Mouse (Mus musculus): ENCODE data around the gene Gm21698. TPM values are rescaled to one million over a fixed set of nuclear protein-coding genes. Genes with fewer than 3 reads are reported as not detected.
A peak's percentile ranks its signal among the peaks of the same experiment; 100 is the strongest.
"Not testable (repeated sequence)": the region's sequence is repeated elsewhere in the genome, so short reads cannot be mapped to it uniquely, and the experiment has no call there.

Gm21698 gene
- polyA plus RNA-seq (2015; fragmentation: Nextera tagmentation; extraction: Ambion mirVana): not detected in 2 replicates

- not testable (repeated sequence) for H3K36me3 ChIP-seq (replicated peaks; ENCODE audit: insufficient read depth, low read length); H3K4me3 ChIP-seq (ENCODE audit: low read depth, low read length); H3K27ac ChIP-seq (ENCODE audit: low read depth); ATAC-seq; DNase-seq; H3K9me3 ChIP-seq (ENCODE audit: low read length); H3K27me3 ChIP-seq (ENCODE audit: insufficient read depth, low read length); H3K4me1 ChIP-seq (ENCODE audit: insufficient read depth); H3K9ac ChIP-seq (replicated peaks); H3K4me2 ChIP-seq (ENCODE audit: low read depth, low read length)
- WGBS (ENCODE audit: insufficient replicate concordance): no CpG with 5 or more reads among the region's 3 CpGs
Observed at GRCm38 (mm10) chr5:25988550-25988949, at the start of gene Gm21698. Gene Gm21698, minus strand, starts transcription at chr5:25988650.

GRCm38 (mm10) chr5:26022816-26023215, 34.4 kb upstream of the Gm21698 start, which contains the start of gene Gm5862:
Gene Gm5862, minus strand, starts transcription at chr5:26022916.
- H3K4me1 ChIP-seq (ENCODE audit: insufficient read depth); H3K27me3 ChIP-seq (ENCODE audit: insufficient read depth, low read length); H3K4me3 ChIP-seq (ENCODE audit: low read depth, low read length); H3K27ac ChIP-seq (ENCODE audit: low read depth); H3K4me2 ChIP-seq (ENCODE audit: low read depth, low read length); H3K36me3 ChIP-seq (replicated peaks; ENCODE audit: insufficient read depth, low read length); H3K9me3 ChIP-seq (ENCODE audit: low read length); DNase-seq; ATAC-seq; H3K9ac ChIP-seq (replicated peaks): not testable (repeated sequence)
- no CpG with 5 or more reads among the region's 3 CpGs for WGBS (ENCODE audit: insufficient replicate concordance)

- not testable (repeated sequence) for DNase-seq; H3K9me3 ChIP-seq (ENCODE audit: low read length); H3K36me3 ChIP-seq (replicated peaks; ENCODE audit: insufficient read depth, low read length); H3K4me1 ChIP-seq (ENCODE audit: insufficient read depth); ATAC-seq; H3K4me3 ChIP-seq (ENCODE audit: low read depth, low read length); H3K4me2 ChIP-seq (ENCODE audit: low read depth, low read length); H3K27ac ChIP-seq (ENCODE audit: low read depth); H3K9ac ChIP-seq (replicated peaks); H3K27me3 ChIP-seq (ENCODE audit: insufficient read depth, low read length)
- 49% methylated on average over 6 of the region's 7 CpGs for WGBS (ENCODE audit: insufficient replicate concordance)
Observed at GRCm38 (mm10) chr5:26007697-26008096, 19.2 kb upstream of the Gm21698 start.

GRCm38 (mm10) chr5:26006937-26007695, 18.7 kb upstream of the Gm21698 start:
- H3K27me3 ChIP-seq (ENCODE audit: insufficient read depth, low read length); H3K27ac ChIP-seq (ENCODE audit: low read depth); H3K4me3 ChIP-seq (ENCODE audit: low read depth, low read length); H3K4me1 ChIP-seq (ENCODE audit: insufficient read depth); H3K4me2 ChIP-seq (ENCODE audit: low read depth, low read length); H3K36me3 ChIP-seq (replicated peaks; ENCODE audit: insufficient read depth, low read length); H3K9ac ChIP-seq (replicated peaks); ATAC-seq; H3K9me3 ChIP-seq (ENCODE audit: low read length): not testable (repeated sequence)
- DNase-seq: peak; percentile 21
- WGBS (ENCODE audit: insufficient replicate concordance): 18% methylated on average over 43 of the region's 45 CpGs

DNA sequence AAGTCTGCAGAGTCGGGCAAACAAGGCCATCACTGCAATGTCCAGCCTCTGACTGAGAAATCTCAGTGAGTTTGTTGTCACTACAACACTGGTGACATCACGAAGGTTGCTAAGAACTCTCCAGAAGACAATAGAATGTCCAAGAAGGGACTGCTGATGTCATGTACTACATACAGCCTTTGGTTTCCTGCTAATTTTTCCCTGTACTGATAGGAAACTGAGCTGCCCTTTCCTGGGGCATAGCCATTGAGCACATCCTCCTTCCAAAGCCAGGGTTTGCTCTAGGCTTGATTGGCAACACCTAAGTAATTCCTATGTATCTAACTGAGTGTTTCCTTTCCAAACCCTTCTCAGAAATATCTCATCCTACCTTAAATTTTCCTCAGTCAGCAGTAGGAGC, 16.2 kb upstream of the Gm21698 start, which contains the start of gene Gm1979:
Gene Gm1979, minus strand, starts transcription at position 101 of the 400 bp plus-strand sequence.
- DNase-seq; H3K4me2 ChIP-seq (ENCODE audit: low read depth, low read length); H3K36me3 ChIP-seq (replicated peaks; ENCODE audit: insufficient read depth, low read length); H3K27ac ChIP-seq (ENCODE audit: low read depth); ATAC-seq; H3K4me1 ChIP-seq (ENCODE audit: insufficient read depth); H3K9me3 ChIP-seq (ENCODE audit: low read length); H3K9ac ChIP-seq (replicated peaks); H3K27me3 ChIP-seq (ENCODE audit: insufficient read depth, low read length); H3K4me3 ChIP-seq (ENCODE audit: low read depth, low read length): not testable (repeated sequence)
- WGBS (ENCODE audit: insufficient replicate concordance): 89% methylated on average over 1 of the region's 2 CpGs

DNA sequence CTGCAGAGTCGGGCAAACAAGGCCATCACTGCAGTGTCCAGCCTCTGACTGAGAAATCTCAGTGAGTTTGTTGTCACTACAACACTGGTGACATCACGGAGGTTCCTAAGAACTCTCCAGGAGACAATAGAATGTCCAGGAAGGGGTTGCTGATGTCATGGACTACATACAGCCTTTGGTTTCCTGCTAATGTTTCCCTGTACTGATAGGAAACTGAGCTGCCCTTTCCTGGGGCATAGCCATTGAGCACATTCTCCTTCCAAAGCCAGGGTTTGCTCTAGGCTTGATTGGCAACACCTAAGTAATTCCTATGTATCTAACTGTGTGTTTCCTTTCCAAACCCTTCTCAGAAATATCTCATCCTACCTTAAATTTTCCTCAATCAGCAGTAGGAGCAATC, 15.9 kb downstream of the Gm21698 start, which contains the start of gene Gm21680:
Gene Gm21680, minus strand, starts transcription at position 101 of the 400 bp plus-strand sequence.
- H3K4me3 ChIP-seq (ENCODE audit: low read depth, low read length); H3K9ac ChIP-seq (replicated peaks); DNase-seq; H3K27me3 ChIP-seq (ENCODE audit: insufficient read depth, low read length); H3K27ac ChIP-seq (ENCODE audit: low read depth); H3K4me2 ChIP-seq (ENCODE audit: low read depth, low read length); ATAC-seq; H3K36me3 ChIP-seq (replicated peaks; ENCODE audit: insufficient read depth, low read length); H3K4me1 ChIP-seq (ENCODE audit: insufficient read depth); H3K9me3 ChIP-seq (ENCODE audit: low read length): not testable (repeated sequence)
- WGBS (ENCODE audit: insufficient replicate concordance): no CpG with 5 or more reads among the region's 2 CpGs

DNA sequence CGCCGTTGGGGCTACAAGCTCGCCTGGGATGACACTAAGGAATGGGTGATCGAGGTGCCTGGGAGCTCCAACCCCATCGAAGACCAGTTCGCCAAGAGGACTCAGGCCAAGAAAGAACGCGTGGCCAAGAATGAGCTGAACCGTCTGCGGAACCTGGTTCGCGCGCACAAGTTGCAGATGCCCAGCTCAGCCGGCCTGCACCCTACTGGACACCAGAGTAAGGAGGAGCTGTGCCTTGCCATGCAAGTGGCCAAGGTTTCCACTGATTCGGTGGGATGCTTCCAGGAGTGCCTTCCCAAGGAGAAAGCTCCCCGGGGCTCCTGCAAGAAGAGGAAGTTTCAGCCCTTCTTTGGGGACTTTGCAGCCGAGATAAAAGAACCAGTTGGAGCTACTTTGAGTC, 31.4 kb downstream of the Gm21698 start:
- not testable (repeated sequence) for H3K4me2 ChIP-seq (ENCODE audit: low read depth, low read length); H3K27ac ChIP-seq (ENCODE audit: low read depth); H3K9me3 ChIP-seq (ENCODE audit: low read length); H3K9ac ChIP-seq (replicated peaks); ATAC-seq; H3K36me3 ChIP-seq (replicated peaks; ENCODE audit: insufficient read depth, low read length); H3K27me3 ChIP-seq (ENCODE audit: insufficient read depth, low read length); DNase-seq; H3K4me1 ChIP-seq (ENCODE audit: insufficient read depth); H3K4me3 ChIP-seq (ENCODE audit: low read depth, low read length)
- 47% methylated on average over 16 of the region's 17 CpGs for WGBS (ENCODE audit: insufficient replicate concordance)

DNA sequence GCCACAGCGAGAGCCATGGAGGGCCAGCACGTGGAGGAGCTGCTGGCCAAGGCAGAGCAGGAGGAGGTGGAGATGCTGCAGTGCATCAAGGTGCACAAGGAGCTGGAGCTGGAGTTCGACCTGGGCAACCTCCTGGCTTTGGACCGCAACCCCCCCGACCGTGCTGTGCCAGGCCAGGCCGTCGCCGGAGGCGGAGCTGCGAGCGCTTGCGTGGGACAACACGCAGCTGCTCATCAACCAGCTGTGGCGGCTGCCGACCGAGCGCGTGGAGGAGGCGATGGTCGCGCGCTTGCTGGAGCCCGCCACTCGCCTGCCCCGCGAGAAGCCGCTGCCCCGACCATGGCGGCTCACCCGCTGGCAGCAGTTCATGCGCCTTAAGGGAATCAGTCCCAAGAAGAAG, 31.8 kb downstream of the Gm21698 start:
- not testable (repeated sequence) for H3K27ac ChIP-seq (ENCODE audit: low read depth); H3K4me2 ChIP-seq (ENCODE audit: low read depth, low read length); ATAC-seq; H3K9ac ChIP-seq (replicated peaks); H3K27me3 ChIP-seq (ENCODE audit: insufficient read depth, low read length); H3K9me3 ChIP-seq (ENCODE audit: low read length); H3K36me3 ChIP-seq (replicated peaks; ENCODE audit: insufficient read depth, low read length); H3K4me3 ChIP-seq (ENCODE audit: low read depth, low read length); H3K4me1 ChIP-seq (ENCODE audit: insufficient read depth)
- WGBS (ENCODE audit: insufficient replicate concordance): 24% methylated on average over 30 of the region's 32 CpGs
- DNase-seq: peak; percentile 15

- not testable (repeated sequence) for H3K9me3 ChIP-seq (ENCODE audit: low read length); H3K27ac ChIP-seq (ENCODE audit: low read depth); DNase-seq; H3K4me3 ChIP-seq (ENCODE audit: low read depth, low read length); ATAC-seq; H3K27me3 ChIP-seq (ENCODE audit: insufficient read depth, low read length); H3K4me1 ChIP-seq (ENCODE audit: insufficient read depth); H3K36me3 ChIP-seq (replicated peaks; ENCODE audit: insufficient read depth, low read length); H3K9ac ChIP-seq (replicated peaks); H3K4me2 ChIP-seq (ENCODE audit: low read depth, low read length)
- 64% methylated on average over 2 of the region's 2 CpGs for WGBS (ENCODE audit: insufficient replicate concordance)
Observed at GRCm38 (mm10) chr5:25954317-25954716, 34.1 kb downstream of the Gm21698 start, which contains the start of gene Gm21671. Gene Gm21671, minus strand, starts transcription at chr5:25954417.

GRCm38 (mm10) chr5:25945391-25945790, 43.1 kb downstream of the Gm21698 start:
- not testable (repeated sequence) for H3K27me3 ChIP-seq (ENCODE audit: insufficient read depth, low read length); H3K27ac ChIP-seq (ENCODE audit: low read depth); H3K4me1 ChIP-seq (ENCODE audit: insufficient read depth); H3K9me3 ChIP-seq (ENCODE audit: low read length); H3K9ac ChIP-seq (replicated peaks); H3K36me3 ChIP-seq (replicated peaks; ENCODE audit: insufficient read depth, low read length); H3K4me2 ChIP-seq (ENCODE audit: low read depth, low read length); H3K4me3 ChIP-seq (ENCODE audit: low read depth, low read length); ATAC-seq
- peak; percentile 11 for DNase-seq
- WGBS (ENCODE audit: insufficient replicate concordance): 74% methylated on average over 2 of the region's 2 CpGs

All from liver, postnatal 0 days (tissue).